Comparison of ENCODE assay signal across 10 mouse cellular contexts in the genomic region with DNA sequence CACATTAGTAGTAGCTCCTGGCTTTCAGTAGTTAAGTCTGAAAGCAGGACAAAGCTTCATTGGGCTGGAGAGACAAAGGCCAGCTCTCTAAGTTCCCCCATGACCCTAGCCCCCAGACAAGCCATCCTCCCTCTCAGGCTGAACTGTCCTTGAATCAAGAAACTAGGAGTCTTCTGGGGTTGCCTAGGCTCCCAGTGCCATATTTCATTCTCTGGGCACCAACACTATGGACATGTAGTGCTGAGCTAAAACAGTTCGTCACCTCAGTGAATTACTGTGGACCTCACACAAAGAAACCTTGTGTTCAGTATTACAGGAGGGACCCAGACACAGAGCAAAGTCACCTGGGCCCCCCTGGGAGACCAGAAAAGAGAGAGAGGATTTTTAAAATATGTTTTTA.
"Had no signal": no experiment of that assay in that cellular context is flagged by ENCODE, and none has a peak within 500 bp of the region (broad histone marks: within the 10 kb centered on the region; RNA-seq: fewer than 3 reads in every experiment).

No protein-coding gene starts in this region.

- H3K27ac ChIP-seq: layer of hippocampus, adult 2 months; limb, embryonic 13.5 days; liver, embryonic 14.5 days; stomach, postnatal 0 days had no signal

- H3K27me3 ChIP-seq: limb, embryonic 13.5 days had no signal

- H3K4me3 ChIP-seq: layer of hippocampus, adult 2 months; limb, embryonic 13.5 days had no signal

- H3K4me2 ChIP-seq: limb, embryonic 13.5 days had no signal

- DNase-seq: kidney, adult 18-20 months; kidney, postnatal 10 days; kidney, postnatal 4 days; left cerebral cortex, postnatal 4 days; lung, adult 18-20 months; midbrain, embryonic 14.5 days had no signal

- H3K36me3 ChIP-seq: limb, embryonic 13.5 days had no signal

- H3K9ac ChIP-seq: limb, embryonic 13.5 days; liver, embryonic 14.5 days had no signal

- H3K9me3 ChIP-seq: limb, embryonic 13.5 days had no signal
